Mouse (Mus musculus) embryonic facial prominence, embryonic 11.5 days (tissue): ENCODE measurements around the gene Mfsd10. TPM values are rescaled to one million over a fixed set of nuclear protein-coding genes. Genes with fewer than 3 reads are reported as not detected.

Experiments used
- ATAC-seq: fragments of 200-750 bp; cut with Nextera tagmentation; replicated peaks from 2 replicates; pipeline ENCODE4 v1.8.0; 2017; ENCODE audit warnings: low read depth; ENCODE audit not compliant: insufficient number of reproducible peaks, low FRiP score, low TSS enrichment
- DNase-seq: peaks from one replicate; pipeline ENCODE4 v3.0.0-alpha.2; 2015; ENCODE audit warnings: low spot score
- H3K27ac ChIP-seq: fragments of 300-500 bp; sonication (generic); replicated peaks from 2 replicates; pipeline ENCODE4 v1.5.1; 2014; ENCODE audit warnings: mild to moderate bottlenecking, low read depth, low read length, control low read depth
- H3K27me3 ChIP-seq: fragments of 300-500 bp; sonication (generic); 2 replicates; pipeline ENCODE4 v1.6.1; 2014; ENCODE audit warnings: mild to moderate bottlenecking, low read length, moderate library complexity, mixed read lengths; ENCODE audit not compliant: control insufficient read depth, insufficient read depth
- H3K36me3 ChIP-seq: fragments of 300-500 bp; sonication (generic); replicated peaks from 2 replicates; pipeline ENCODE4 v1.6.1; 2014; ENCODE audit warnings: low read depth, mild to moderate bottlenecking, low read length, moderate library complexity, mixed read lengths; ENCODE audit not compliant: control insufficient read depth, insufficient read depth
- H3K4me1 ChIP-seq: fragments of 300-500 bp; sonication (generic); 2 replicates; pipeline ENCODE4 v1.6.1; 2014; ENCODE audit warnings: low read length, mixed read lengths; ENCODE audit not compliant: control insufficient read depth, insufficient read depth
- H3K4me2 ChIP-seq: fragments of 300-500 bp; sonication (generic); 2 replicates; pipeline ENCODE4 v1.6.1; 2014; ENCODE audit warnings: low read depth, mild to moderate bottlenecking, control low read depth, low read length, moderate library complexity
- H3K4me3 ChIP-seq: fragments of 300-500 bp; sonication (generic); 2 replicates; pipeline ENCODE4 v1.5.1; 2014; ENCODE audit warnings: low read depth, low read length, control low read depth
- H3K9ac ChIP-seq: fragments of 300-500 bp; sonication (generic); replicated peaks from 2 replicates; pipeline ENCODE4 v1.6.1; 2014; ENCODE audit warnings: mild to moderate bottlenecking, control low read depth, low read length
- H3K9me3 ChIP-seq: fragments of 300-500 bp; sonication (generic); replicated peaks from 2 replicates; pipeline ENCODE4 v1.6.1; 2016; ENCODE audit warnings: mild to moderate bottlenecking, low read length, inconsistent platforms, mixed read lengths; ENCODE audit not compliant: control insufficient read depth
- WGBS: fragments of 180-500 bp; shearing (Covaris S2); extraction: QIAGEN DNeasy Blood & Tissue Kit; methylation state at CpG from one replicate; pipeline ENCODE4 v1.1.7; 2014; 5-methylcytosine and 5-hydroxymethylcytosine counted together
- polyA plus RNA-seq: library from polyadenylated mRNA; unstranded; fragments of >200 nt; fragmentation: Nextera tagmentation; extraction: Ambion mirVana; gene quantifications from 2 replicates; pipeline ENCODE4 v1.2.1, GENCODE M21; 2014

Gene Mfsd10
- polyA plus RNA-seq, 1 experiment from 2014 or later, result 77.4 TPM

DNA sequence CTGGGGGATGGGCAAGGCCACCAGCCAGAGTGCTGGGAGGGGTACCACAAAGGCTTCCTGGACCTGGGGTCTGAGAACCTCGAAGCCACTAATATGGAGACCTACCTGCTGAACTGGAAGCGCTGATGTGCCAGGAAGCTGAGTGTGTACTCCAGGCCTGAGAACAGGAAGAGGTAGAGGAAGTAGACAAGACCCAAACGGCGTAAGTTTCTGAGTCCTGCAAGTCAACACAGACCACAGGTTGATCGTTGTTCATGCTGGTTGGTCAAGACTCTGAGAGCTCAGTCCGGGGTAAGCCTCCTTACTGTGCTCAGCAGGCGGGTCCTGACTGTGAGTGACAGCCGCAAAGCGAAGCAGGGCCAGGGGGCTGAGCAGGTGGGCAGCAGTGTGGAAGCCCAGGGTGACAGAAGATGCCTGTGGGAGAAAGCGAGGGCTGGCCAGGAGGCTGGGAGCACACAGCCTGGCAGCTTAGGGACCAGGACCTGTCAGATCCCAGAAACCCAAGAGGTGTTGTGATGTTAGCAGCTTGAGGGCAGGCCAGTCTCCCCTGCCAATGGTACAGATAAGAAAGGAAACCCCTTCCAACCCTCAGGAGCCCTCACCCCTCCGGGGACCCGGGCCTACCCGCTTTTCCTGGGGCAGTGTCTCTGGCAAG, 2.1 kb downstream of the Mfsd10 start:
- H3K4me2 ChIP-seq, result no peak overlapping the region
- ATAC-seq (no peak), DNase-seq (no peak)
- no peak overlapping the region for H3K9ac ChIP-seq
- no peak overlapping the region for H3K4me3 ChIP-seq
- H3K27ac ChIP-seq, result no peak overlapping the region
- no peaks in the 10 kb centered on the region for H3K27me3 ChIP-seq
- 90% methylated on average over 13 of the region's 13 CpGs for WGBS
- H3K9me3 ChIP-seq, result no peaks in the 10 kb centered on the region
- H3K36me3 ChIP-seq, result peaks cover 6% of the 10 kb centered on the region
- peaks cover 4% of the 10 kb centered on the region; the same call in 1 of the 2 replicates for H3K4me1 ChIP-seq

DNA sequence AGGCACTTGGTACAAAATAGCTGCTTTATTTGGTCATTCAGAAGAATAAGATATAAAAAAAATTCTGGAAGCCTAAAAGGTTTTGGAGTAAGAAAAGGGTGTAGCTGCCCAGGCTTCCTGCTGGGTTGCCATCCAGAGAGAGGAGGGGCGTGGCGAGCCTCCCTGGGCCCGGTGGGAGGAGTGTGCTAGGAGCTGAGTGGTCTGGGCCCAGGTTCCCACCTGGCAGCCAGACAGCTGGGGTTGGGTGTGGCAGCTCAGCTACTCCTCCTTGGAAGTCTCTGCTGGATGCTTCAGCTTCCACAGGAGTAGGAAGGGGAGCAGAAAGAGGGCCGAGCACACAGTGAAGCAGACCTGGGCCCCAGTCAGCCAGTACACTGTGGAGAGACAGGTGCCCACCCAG, 3.4 kb downstream of the Mfsd10 start:
- Histone ChIP-seq H3K4me1 (peaks cover 4% of the 10 kb centered on the region; the same call in 1 of the 2 replicates), H3K27ac (no peak overlapping the region), H3K36me3 (peaks cover 6% of the 10 kb centered on the region; the same call in 1 of the 2 replicates), H3K27me3 (no peaks in the 10 kb centered on the region), H3K4me3 (no peak overlapping the region), H3K4me2 (no peak overlapping the region), H3K9me3 (no peaks in the 10 kb centered on the region), H3K9ac (no peak overlapping the region)
- WGBS, result 73% methylated on average over 4 of the region's 4 CpGs
- ATAC-seq (no peak), DNase-seq (no peak)

DNA sequence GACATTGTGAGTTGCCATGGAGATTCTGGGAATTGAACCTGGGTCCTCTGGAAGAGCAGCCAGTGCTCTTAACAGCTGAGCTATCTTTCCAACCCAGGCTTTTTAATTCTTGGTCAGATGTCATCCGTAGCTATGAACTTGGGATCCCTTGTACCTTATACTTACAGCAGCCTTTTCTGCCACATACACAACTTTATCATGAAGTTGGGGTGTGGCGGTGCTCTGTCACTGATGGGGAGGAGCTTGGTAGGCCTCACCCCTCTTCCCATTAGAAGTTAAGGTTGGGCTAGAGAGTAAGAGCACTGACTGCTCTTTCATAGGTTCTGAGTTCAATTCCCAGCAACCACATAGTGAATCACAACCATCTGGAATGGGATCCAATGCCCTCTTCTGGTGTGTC, 4.0 kb downstream of the Mfsd10 start:
- ATAC-seq (no peak), DNase-seq (no peak)
- WGBS, result 91% methylated on average over 2 of the region's 2 CpGs
- Histone ChIP-seq H3K9ac (no peak overlapping the region), H3K4me1 (peaks cover 4% of the 10 kb centered on the region; the same call in 1 of the 2 replicates), H3K4me2 (no peak overlapping the region), H3K9me3 (no peaks in the 10 kb centered on the region), H3K27me3 (no peaks in the 10 kb centered on the region), H3K27ac (no peak overlapping the region), H3K4me3 (no peak overlapping the region), H3K36me3 (peaks cover 8% of the 10 kb centered on the region; the same call in 1 of the 2 replicates)

DNA sequence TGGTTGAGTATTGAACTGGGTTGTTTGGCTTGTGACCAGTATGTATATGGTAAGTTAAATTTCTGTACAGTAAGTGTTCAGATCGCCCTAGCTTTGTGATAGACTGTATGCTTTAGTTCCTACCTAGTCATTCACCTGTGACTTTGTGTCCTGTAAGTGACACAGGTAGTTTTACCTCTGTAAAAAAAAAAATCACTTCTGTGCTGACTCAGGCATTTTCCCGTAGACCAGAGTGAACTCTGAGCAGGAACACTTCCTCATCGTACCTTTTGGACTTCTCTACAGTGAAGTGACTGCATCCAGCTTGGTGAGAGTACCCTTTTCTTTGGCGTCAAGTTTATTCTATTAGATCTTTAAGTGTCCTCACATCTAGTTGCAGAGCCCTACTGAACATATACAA, 27.0 kb downstream of the Mfsd10 start:
- WGBS, result 92% methylated on average over 4 of the region's 4 CpGs
- H3K36me3 ChIP-seq, result peaks cover 8% of the 10 kb centered on the region
- DNase-seq, result no peak

DNA sequence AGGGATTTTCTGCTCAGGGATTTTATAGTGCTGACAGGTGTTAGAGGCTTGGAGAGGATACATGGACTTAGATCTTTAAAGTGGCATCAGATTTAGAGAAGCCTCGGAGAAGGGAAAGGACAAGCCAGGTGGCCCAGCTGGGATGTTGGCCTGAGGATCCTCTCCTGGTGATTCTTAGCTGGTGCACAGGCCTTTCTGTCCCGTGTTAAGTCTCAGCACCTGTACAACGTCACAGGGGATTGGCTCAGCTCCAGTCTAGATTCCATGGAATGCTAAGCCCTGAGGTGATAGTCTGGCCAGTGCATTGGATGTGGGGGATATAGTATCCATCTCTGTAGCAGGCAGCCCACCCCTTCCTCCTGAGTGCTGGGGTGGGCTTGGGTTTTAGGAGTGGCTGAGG, 28.8 kb downstream of the Mfsd10 start:
- 82% methylated on average over 3 of the region's 3 CpGs for WGBS
- no peak for DNase-seq
- Histone ChIP-seq H3K36me3 (peaks cover 3% of the 10 kb centered on the region), H3K4me3 (no peak overlapping the region), H3K27me3 (no peaks in the 10 kb centered on the region), H3K9me3 (no peaks in the 10 kb centered on the region), H3K27ac (no peak overlapping the region), H3K4me2 (no peak overlapping the region), H3K4me1 (no peaks in the 10 kb centered on the region), H3K9ac (no peak overlapping the region)
- ATAC-seq, result no peak

More for the DNA sequence above, 27.0 kb downstream of the Mfsd10 start:
- Histone ChIP-seq H3K9me3 (no peaks in the 10 kb centered on the region), H3K27ac (no peak overlapping the region), H3K27me3 (no peaks in the 10 kb centered on the region), H3K4me2 (no peak overlapping the region), H3K9ac (no peak overlapping the region), H3K4me3 (no peak overlapping the region), H3K4me1 (no peaks in the 10 kb centered on the region)
- ATAC-seq, result no peak

DNA sequence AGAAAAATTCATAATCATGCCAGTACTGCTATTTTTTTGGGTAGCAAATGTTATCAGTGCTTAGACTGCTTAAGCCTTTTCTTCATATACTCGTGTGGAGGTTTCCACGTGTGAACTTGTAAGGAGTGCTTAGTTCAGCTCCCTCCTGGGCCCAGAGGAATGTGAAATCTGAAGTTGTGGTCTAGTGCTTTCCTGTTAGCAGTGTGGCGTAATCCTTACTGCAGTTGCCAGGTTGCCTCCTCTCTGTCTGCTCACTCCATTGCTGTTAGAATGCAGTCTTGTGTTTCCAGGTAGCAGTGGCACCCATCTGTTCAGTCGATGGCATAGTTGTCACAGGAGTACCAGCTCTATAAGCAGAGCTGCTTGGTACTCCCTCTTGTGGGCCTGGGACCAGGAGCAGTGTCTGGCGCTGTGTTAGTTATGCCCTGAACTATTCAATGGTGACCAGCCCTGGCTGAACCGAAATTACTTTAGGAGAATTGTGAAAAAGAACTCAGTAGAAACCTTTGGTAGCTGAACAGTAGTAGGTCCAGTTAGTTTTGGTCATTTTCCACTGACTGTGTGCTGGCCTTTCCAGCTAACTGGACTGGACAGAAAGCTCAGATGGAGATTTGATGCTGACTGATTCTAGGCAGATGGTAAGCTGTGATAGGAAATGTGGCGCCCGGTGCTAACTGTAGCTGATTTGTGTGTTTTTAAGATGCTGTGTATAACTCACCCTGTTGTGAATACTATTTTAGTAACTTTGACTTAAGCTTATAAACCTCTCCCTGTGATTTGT, 29.7 kb downstream of the Mfsd10 start:
- Histone ChIP-seq H3K9me3 (no peaks in the 10 kb centered on the region), H3K27ac (no peak overlapping the region), H3K4me1 (no peaks in the 10 kb centered on the region), H3K9ac (no peak overlapping the region), H3K27me3 (no peaks in the 10 kb centered on the region), H3K4me2 (no peak overlapping the region), H3K36me3 (peaks cover 3% of the 10 kb centered on the region), H3K4me3 (no peak overlapping the region)
- DNase-seq (no peak), ATAC-seq (no peak)
- WGBS, result 88% methylated on average over 8 of the region's 8 CpGs

DNA sequence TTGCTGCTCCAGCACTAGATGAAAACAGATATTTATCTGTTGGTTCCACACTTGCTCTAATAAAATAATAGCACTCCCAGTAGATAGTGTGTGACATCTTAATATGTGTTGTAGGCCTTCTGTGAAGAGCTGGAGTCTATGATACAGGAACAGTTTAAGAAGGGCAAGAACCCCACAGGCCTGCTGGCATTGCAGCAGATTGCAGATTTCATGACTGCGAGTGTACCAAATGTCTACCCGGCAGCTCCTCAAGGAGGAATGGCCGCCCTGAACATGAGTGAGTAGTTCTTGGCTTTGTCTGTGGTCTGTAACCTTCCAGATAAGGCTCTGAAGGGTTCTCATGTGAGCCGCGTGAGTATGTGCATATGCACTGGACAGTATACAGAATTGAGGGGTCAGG, 32.4 kb downstream of the Mfsd10 start:
- Histone ChIP-seq H3K4me3 (no peak overlapping the region), H3K4me2 (no peak overlapping the region), H3K9me3 (no peaks in the 10 kb centered on the region), H3K27ac (no peak overlapping the region), H3K9ac (no peak overlapping the region), H3K36me3 (no peaks in the 10 kb centered on the region; the same call in 1 of the 2 replicates), H3K27me3 (no peaks in the 10 kb centered on the region), H3K4me1 (no peaks in the 10 kb centered on the region)
- no peak for ATAC-seq
- DNase-seq, result no peak
- 93% methylated on average over 5 of the region's 5 CpGs for WGBS

DNA sequence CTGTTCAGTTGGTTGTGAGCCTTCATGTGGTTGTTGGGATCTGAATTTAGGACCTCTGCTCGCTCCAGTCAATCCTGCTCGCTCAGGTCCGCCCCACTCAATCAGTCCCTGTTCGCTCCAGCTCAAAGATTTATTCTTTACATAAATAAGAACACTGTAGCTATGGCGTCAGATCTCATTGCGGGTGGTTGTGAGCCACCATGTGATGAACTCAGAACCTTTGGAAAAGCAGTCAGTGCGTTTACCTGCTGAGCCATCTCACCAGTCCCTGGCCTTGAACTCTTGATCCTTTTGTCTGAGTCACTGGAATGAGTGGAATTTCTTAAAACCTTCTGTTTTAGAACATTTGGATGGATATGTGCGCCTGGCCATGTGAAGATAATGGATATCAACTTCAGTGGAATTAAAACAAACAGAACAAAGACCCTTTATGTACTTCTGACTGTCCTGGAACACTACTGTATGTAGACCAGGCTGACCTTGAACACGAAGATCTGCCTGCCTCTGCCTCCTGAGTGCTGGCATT, 43.7 kb downstream of the Mfsd10 start:
- Histone ChIP-seq H3K4me2 (no peak overlapping the region), H3K9ac (no peak overlapping the region), H3K36me3 (no peaks in the 10 kb centered on the region), H3K27me3 (no peaks in the 10 kb centered on the region), H3K4me3 (no peak overlapping the region), H3K4me1 (no peaks in the 10 kb centered on the region), H3K27ac (no peak overlapping the region), H3K9me3 (no peaks in the 10 kb centered on the region)
- DNase-seq (no peak), ATAC-seq (no peak)
- 95% methylated on average over 9 of the region's 9 CpGs for WGBS
